Mouse (Mus musculus): ENCODE results near the gene Ankmy2. TPM values are rescaled to one million over a fixed set of nuclear protein-coding genes. Genes with fewer than 3 reads are reported as not detected.

The Ankmy2 gene
- polyA plus RNA-seq, 1 experiment from 2014 or later: 7.1 TPM

Other genes starting within 250 kb of the Ankmy2 start
- gene Agr3, start 231.5 kb upstream of the Ankmy2 start, polyA plus RNA-seq (2015; fragmentation: Nextera tagmentation; extraction: Ambion mirVana): not detected in 2 replicates
- gene Agr2, start 164.2 kb upstream of the Ankmy2 start, polyA plus RNA-seq (2015; fragmentation: Nextera tagmentation; extraction: Ambion mirVana): 0.23 and 0.25 TPM in 2 replicates
- 17.2 and 17.7 TPM in 2 replicates for gene Tspan13, start 114.6 kb upstream of the Ankmy2 start, polyA plus RNA-seq (2015; fragmentation: Nextera tagmentation; extraction: Ambion mirVana)
- 33.9 and 39.1 TPM in 2 replicates for gene Bzw2, start 966 bp downstream of the Ankmy2 start, polyA plus RNA-seq (2015; fragmentation: Nextera tagmentation; extraction: Ambion mirVana)
- gene Lrrc72, start 96.3 kb downstream of the Ankmy2 start, polyA plus RNA-seq (2015; fragmentation: Nextera tagmentation; extraction: Ambion mirVana): not detected in 2 replicates
- gene Sostdc1, start 157.0 kb downstream of the Ankmy2 start, polyA plus RNA-seq (2015; fragmentation: Nextera tagmentation; extraction: Ambion mirVana): 0.13 and 0.23 TPM in 2 replicates
- gene Ispd, start 224.3 kb downstream of the Ankmy2 start, polyA plus RNA-seq (2015; fragmentation: Nextera tagmentation; extraction: Ambion mirVana): 1.8 and 1.9 TPM in 2 replicates
- gene D630036H23Rik, start 225.1 kb downstream of the Ankmy2 start, polyA plus RNA-seq (2015; fragmentation: Nextera tagmentation; extraction: Ambion mirVana): 0.41 TPM in 1 of 2 replicates, not detected in the other

Measured in liver, embryonic 15.5 days (tissue).